ENCODE assay signal across 15 mouse cellular contexts in genomic region chr6:146521456-146522245, GRCm38 (mm10). TPM values are rescaled to one million over a fixed set of nuclear protein-coding genes. Genes with fewer than 3 reads are reported as not detected.
DNase-seq lines count a peak whose midpoint lies in the region; ATAC-seq lines count a peak whose summit lies in the region.
"Had no signal": no experiment of that assay in that cellular context is flagged by ENCODE, and none has a peak within 500 bp of the region (broad histone marks: within the 10 kb centered on the region; RNA-seq: fewer than 3 reads in every experiment).

No protein-coding gene starts in this region.

- DNase-seq in heart, adult 11 months, result peak; percentile 81
- DNase-seq in heart, adult 8-10 months (ENCODE audit: low spot score), result no peak
- DNase-seq in T-cell, adult 2 months (ENCODE audit: low spot score), result peak; percentile 72
- DNase-seq in thymus, postnatal 14 days, result peak; percentile 63
- DNase-seq in retina, postnatal 1 day, result no peak
- no peak for DNase-seq in cerebellum, postnatal 4 days (ENCODE audit: low spot score in 2 of 2)
- DNase-seq in embryo, embryonic 10.5 days (ENCODE audit: low spot score), result no peak
- DNase-seq: adrenal gland, adult 2 months; cerebellum, adult 11 months; cerebellum, postnatal 25 days; heart, adult 18-20 months; right cerebral cortex, adult 18-20 months had no signal

- ATAC-seq in megakaryocyte progenitor cell, adult 5-6 weeks (replicated peaks; ENCODE audit: poor library complexity), result 0 out of 2 replicates have a peak, but pooled peaks have one; percentile 23
- ATAC-seq: forebrain, embryonic 15.5 days; lung, postnatal 0 days had no signal

RNA-seq across cellular contexts. Expression of gene Itpr2, which starts 19.6 kb away (rescaled TPM):
- total RNA-seq in heart, adult 8-10 months (2022), result 10 to 100 TPM; 19.4 to 28.1 (median 21.2) TPM
- total RNA-seq in megakaryocyte progenitor cell, adult 5-6 weeks (2015), result 5.2 and 6.9 TPM in 2 replicates
- 11.0 and 13.3 TPM in 2 replicates for total RNA-seq in megakaryocyte progenitor cell, adult 5-6 weeks (2017)

RNA-seq across cellular contexts. Expression of gene Fgfr1op2, which starts 55.4 kb away (rescaled TPM):
- 10 to 100 TPM; 66.1 to 70.9 (median 68.7) TPM for total RNA-seq in heart, adult 8-10 months (2022)
- total RNA-seq in megakaryocyte progenitor cell, adult 5-6 weeks (2015), result 156 and 161 TPM in 2 replicates
- 134 and 154 TPM in 2 replicates for total RNA-seq in megakaryocyte progenitor cell, adult 5-6 weeks (2017)

RNA-seq across cellular contexts. Expression of gene Ints13, which starts 56.0 kb away (rescaled TPM):
- total RNA-seq in heart, adult 8-10 months (2022), result 10 to 100 TPM; 18.7 to 21.4 (median 20.1) TPM
- 93.9 and 117 TPM in 2 replicates for total RNA-seq in megakaryocyte progenitor cell, adult 5-6 weeks (2015)
- 86.4 and 122 TPM in 2 replicates for total RNA-seq in megakaryocyte progenitor cell, adult 5-6 weeks (2017)

Comparison
In these comparisons a context has a peak if more than half of its experiments do, and no peak if none do; other contexts are left out.
1. DNase-seq: peak in heart, adult 11 months (single experiment), T-cell, adult 2 months (single experiment) and thymus, postnatal 14 days (single experiment); none in heart, adult 8-10 months (single experiment), retina, postnatal 1 day (single experiment), cerebellum, postnatal 4 days (0 of 2) and embryo, embryonic 10.5 days (single experiment).